Mouse (Mus musculus) embryonic fibroblast, embryonic 13.5 days (primary cell): Measurements from ENCODE around the gene Mat1a. TPM values are rescaled to one million over a fixed set of nuclear protein-coding genes. Genes with fewer than 3 reads are reported as not detected.

Experiments
- H3K27ac ChIP-seq: 2 replicates; pipeline ENCODE4 v1.5.1; 2012; ENCODE audit warnings: low read length, control low read depth, inconsistent platforms; ENCODE audit not compliant: insufficient read depth
- H3K4me1 ChIP-seq: 2 replicates; pipeline ENCODE4 v1.6.1; 2011; ENCODE audit warnings: low read length; ENCODE audit not compliant: control insufficient read depth, insufficient read depth
- H3K4me3 ChIP-seq: 2 replicates; pipeline ENCODE4 v1.5.1; 2011; ENCODE audit warnings: mild to moderate bottlenecking, control low read depth, low read length; ENCODE audit not compliant: insufficient read depth
- CTCF ChIP-seq: IDR thresholded peaks from 2 replicates; pipeline ENCODE4 v1.5.1; 2011; ENCODE audit warnings: mild to moderate bottlenecking, control low read depth, low read length, moderate library complexity, borderline replicate concordance; ENCODE audit not compliant: insufficient read depth
- POLR2A ChIP-seq: IDR thresholded peaks from 2 replicates; pipeline ENCODE4 v1.6.1; 2011; ENCODE audit warnings: low read depth, mild to moderate bottlenecking, control low read depth, low read length, moderate library complexity
- polyA plus RNA-seq: library from polyadenylated mRNA; stranded (reverse); fragments of >200 nt; gene quantifications from 2 replicates; pipeline ENCODE4 v1.2.4, GENCODE M21; 2011; ENCODE audit warnings: low read depth; ENCODE audit not compliant: missing spikeins, insufficient read length

The Mat1a gene
- polyA plus RNA-seq, 1 experiment, result not detected

- TF ChIP-seq CTCF (peak; percentile 78), POLR2A (no peak)
- H3K4me3 ChIP-seq, result no peak overlapping the region
Measured at GRCm38 (mm10) chr14:41162663-41163062, 57.8 kb downstream of the Mat1a start.

GRCm38 (mm10) chr14:41167278-41167677, 62.4 kb downstream of the Mat1a start:
- TF ChIP-seq CTCF (no peak), POLR2A (no peak)
- Histone ChIP-seq H3K27ac (no peak overlapping the region), H3K4me3 (no peak overlapping the region), H3K4me1 (no peaks in the 10 kb centered on the region)

More at GRCm38 (mm10) chr14:41162663-41163062, 57.8 kb downstream of the Mat1a start:
- H3K4me1 ChIP-seq, result no peaks in the 10 kb centered on the region
- H3K27ac ChIP-seq, result no peak overlapping the region

- Histone ChIP-seq H3K4me3 (no peak overlapping the region), H3K27ac (no peak overlapping the region), H3K4me1 (no peaks in the 10 kb centered on the region)
- TF ChIP-seq POLR2A (no peak), CTCF (no peak)
Measured at GRCm38 (mm10) chr14:41168567-41168966, 63.7 kb downstream of the Mat1a start.

DNA sequence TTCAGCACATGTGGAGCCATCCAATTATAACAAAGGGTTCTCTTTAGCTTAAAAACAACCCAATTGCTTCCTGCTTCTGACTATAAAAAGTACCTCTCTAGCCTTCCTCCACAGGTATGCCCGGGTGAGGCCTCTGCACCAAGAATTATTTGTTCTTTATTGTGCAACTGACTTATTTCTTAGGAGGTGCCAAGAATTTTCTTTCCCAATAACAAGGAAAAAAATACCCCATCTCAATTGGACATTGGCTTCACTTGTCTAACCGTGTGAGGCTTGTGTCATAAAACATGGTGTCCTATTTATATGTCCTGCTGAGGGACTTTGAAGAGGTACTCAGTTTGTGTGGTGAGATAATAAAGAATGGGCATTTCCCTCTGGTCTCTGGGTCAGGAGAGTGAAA, 65.7 kb downstream of the Mat1a start:
- H3K4me1 ChIP-seq, result no peaks in the 10 kb centered on the region
- TF ChIP-seq CTCF (no peak), POLR2A (no peak)

More for the DNA sequence above, 65.7 kb downstream of the Mat1a start:
- Histone ChIP-seq H3K4me3 (no peak overlapping the region), H3K27ac (no peak overlapping the region)

Other genes with a start within 250 kb of the Mat1a start
- 0.26 TPM in 1 of 2 replicates, not detected in the other for gene Sh2d4b, start 211.8 kb upstream of the Mat1a start, polyA plus RNA-seq
- 17.7 and 22.0 TPM in 2 replicates for gene Tspan14, start 138.2 kb upstream of the Mat1a start, polyA plus RNA-seq
- 8.7 and 11.3 TPM in 2 replicates for gene Fam213a, start 91.2 kb upstream of the Mat1a start, polyA plus RNA-seq
- gene Dydc2, start 35.8 kb upstream of the Mat1a start, polyA plus RNA-seq, result not detected in 2 replicates
- gene Dydc1, start 32.1 kb upstream of the Mat1a start, polyA plus RNA-seq, result not detected in 2 replicates
- not detected in 2 replicates for gene Sftpa1, start 26.7 kb downstream of the Mat1a start, polyA plus RNA-seq
- gene Mbl1, start 46.4 kb downstream of the Mat1a start, polyA plus RNA-seq, result not detected in 2 replicates
- gene Sftpd, start 80.1 kb downstream of the Mat1a start, polyA plus RNA-seq, result not detected in 2 replicates
- not detected in 2 replicates for gene Gm2832, start 173.8 kb downstream of the Mat1a start, polyA plus RNA-seq
- not detected in 2 replicates for gene Gm5798, start 243.6 kb downstream of the Mat1a start, polyA plus RNA-seq